Mouse (Mus musculus) neutrophil, adult 59 days (primary cell): ENCODE results near the gene Cfap74. TPM values are rescaled to one million over a fixed set of nuclear protein-coding genes. Genes with fewer than 3 reads are reported as not detected.

Experiments used
- total RNA-seq, 2 experiments: library from RNA; stranded (reverse); gene quantifications; 1 replicate in 1 of 2; 2 replicates in 1 of 2; pipeline ENCODE4 v1.2.4; 2023

Cfap74 gene
- under 1 TPM; 0.31 to 0.33 TPM for total RNA-seq

DNA sequence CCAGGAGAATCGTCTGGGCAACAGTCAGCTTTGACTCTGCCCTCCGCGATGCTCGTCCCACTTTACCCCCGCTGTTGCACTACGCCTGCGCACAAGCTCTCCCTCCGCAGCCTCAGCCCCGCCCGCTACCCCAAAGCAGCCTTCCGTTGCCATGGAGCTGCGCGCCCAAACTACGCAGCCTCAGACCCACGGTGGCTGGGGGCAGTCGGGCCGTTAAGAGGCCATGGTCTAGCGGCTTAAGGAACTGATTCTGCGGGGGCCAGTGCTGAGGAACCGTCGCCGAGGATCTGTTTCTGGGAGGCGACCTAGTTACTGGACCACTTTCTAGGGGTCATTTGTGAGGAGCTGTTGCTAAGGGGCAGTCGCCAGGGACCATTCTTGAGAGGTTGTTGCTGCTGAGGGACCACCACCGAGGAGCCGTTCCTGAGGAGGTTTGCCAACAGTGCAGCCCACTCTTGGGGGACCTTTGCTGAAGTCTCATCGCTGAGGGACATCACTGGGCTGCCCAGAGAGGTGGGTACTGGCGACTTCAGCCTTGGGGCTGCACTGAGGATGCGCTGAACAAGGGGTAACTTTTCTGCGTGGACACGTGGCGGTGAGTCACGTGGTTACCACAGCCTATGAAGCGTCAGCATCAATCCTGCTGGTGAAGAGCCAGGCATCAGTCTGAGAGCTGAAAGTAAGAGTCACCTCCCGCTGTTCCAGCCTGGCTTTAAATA, at the start of gene Cfap74:
Gene Cfap74 (plus strand): TSS at position 133 of the 719 bp plus-strand sequence.

DNA sequence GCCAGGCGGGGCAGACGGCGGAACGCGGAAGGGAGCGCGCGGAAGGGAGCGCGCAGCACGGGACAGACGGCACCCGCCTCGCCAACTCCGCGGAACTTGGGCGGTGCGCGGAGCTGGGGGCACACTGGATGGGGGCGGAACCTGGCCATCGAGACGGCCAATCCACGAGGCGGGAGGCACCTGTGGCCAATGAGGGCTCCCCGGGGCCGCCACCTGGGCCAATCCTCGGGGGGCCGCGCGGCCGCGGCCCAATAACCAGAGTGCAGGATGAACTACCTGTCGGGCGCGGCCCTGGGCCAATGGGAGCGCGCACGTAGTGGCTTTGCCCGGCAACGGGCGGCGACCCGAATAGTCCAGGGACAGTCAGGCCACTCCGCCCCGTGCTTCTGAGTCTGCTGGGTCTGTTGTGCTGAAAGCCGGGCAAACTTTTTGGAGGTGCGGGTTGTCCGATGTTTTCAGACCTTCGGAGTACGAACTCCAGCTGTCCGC, 47.6 kb upstream of the Cfap74 start, which contains the start of gene Prkcz:
Gene Prkcz (minus strand): TSS at position 59 of the 489 bp plus-strand sequence.

DNA sequence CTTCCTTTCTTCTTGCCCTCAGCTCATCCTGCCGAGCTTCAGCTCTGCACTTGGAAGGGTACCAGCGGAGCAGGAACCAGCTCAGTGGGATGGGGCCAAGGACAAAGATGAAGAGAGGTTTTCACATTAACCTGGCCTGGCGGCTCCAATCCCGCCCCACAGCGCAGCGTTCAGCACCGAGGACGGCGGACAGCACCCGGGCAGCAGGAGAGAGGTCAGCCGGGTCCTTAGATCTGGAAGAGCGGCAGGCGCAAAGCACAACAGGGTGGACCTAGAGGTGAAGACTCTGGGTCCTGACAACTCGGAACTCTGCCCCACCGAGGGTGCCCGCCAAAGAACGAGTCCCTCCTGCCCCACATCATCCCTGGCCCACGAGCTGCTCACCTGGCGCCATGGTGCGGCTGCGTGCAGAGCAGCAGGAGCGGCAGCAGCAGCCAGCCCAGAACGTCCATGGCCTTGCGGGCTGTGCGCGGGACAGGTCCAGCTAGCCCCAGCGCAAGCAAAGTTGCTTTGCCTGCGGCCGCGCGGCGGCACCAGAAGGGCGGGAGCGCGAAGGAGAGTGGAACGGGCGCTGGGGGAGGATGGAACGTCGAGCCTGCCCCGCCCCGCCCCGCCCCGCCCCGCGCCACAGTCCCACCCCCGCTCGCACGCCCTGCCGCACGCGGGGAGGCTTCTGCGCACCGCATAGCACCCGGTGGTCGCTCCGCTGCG, 11.3 kb upstream of the Cfap74 start, which contains the start of gene Gabrd:
Gene Gabrd (minus strand): TSS at position 602 of the 711 bp plus-strand sequence.

DNA sequence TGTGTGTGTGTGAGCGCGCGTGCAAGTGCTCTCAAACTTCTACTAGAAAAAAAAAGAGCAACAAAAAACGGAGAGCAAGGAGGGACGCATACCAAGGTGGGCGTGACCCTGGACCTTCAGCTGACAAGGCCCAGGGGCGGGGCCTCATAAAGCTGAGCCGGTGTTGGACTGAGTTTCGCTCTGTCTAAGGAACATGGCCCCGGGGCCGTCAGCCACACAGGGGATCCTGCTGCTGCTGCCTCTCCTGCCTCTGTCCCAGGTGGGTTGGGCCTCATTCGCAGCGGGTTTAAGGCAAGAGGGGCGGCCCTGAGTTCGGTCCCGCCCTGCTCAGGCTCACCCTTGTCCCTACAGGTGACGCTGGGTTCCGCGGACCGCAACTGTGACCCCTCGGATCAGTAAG, 60.0 kb downstream of the Cfap74 start, which contains the start of gene Tmem52:
Gene Tmem52 (plus strand): TSS at position 163 of the 400 bp plus-strand sequence.

DNA sequence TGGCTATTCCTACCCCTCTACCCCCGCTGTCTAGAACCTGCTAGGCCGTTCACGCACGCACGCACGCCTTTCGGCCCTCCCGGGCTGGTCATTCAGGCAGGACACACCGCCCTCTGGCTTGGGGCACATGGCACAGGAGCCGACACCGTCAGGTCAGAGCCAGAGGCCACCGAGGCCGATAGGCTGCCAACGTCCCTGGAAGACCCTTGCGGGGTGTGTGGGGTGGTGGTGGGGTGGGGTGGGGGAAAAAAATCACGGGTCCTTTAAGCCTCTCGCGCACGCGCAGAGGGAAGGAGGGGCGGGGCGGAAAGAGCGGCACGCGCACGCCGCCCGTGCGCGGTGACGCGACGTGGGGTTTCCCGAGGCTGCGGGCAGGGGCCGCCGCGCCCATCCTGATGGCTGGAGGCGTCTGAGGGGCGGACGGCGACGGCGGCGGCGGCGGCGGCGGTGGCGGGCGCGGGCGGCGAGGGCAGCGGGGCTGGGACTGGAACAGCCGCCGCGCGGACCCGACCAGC, 82.1 kb downstream of the Cfap74 start, which contains the start of gene Gnb1:
Gene Gnb1 (plus strand): TSS at position 372 of the 515 bp plus-strand sequence.

Other genes starting within 250 kb of the Cfap74 start
- gene Ski, start 186.6 kb upstream of the Cfap74 start, total RNA-seq, result 10 to 100 TPM; 30.4 to 32.6 TPM
- gene Faap20, start 159.4 kb upstream of the Cfap74 start, total RNA-seq, result 10 to 100 TPM; 30.9 to 33.9 TPM
- under 1 TPM; 0.26 to 0.33 TPM for gene Prkcz, start 47.8 kb upstream of the Cfap74 start, total RNA-seq
- not detected for gene Gabrd, start 11.1 kb upstream of the Cfap74 start, total RNA-seq
- not detected for gene Tmem52, start 59.9 kb downstream of the Cfap74 start, total RNA-seq
- gene Gnb1, start 82.2 kb downstream of the Cfap74 start, total RNA-seq, result 100 to 1,000 TPM; 247 to 260 TPM
- gene Nadk, start 153.2 kb downstream of the Cfap74 start, total RNA-seq, result 100 to 1,000 TPM; 370 to 381 TPM
- 10 to 100 TPM; 15.3 to 15.9 TPM for gene Slc35e2, start 192.2 kb downstream of the Cfap74 start, total RNA-seq
- 100 to 1,000 TPM; 142 to 143 TPM for gene Cdk11b, start 215.7 kb downstream of the Cfap74 start, total RNA-seq
- gene Gm10563, start 236.2 kb downstream of the Cfap74 start, total RNA-seq, result not detected
- 1 to 10 TPM in 1 of 2 experiments, under 1 TPM in 1; 0.64 to 1.2 TPM for gene Mmp23, start 244.2 kb downstream of the Cfap74 start, total RNA-seq